ENCODE assay signal across 24 mouse cellular contexts in the genomic region with DNA sequence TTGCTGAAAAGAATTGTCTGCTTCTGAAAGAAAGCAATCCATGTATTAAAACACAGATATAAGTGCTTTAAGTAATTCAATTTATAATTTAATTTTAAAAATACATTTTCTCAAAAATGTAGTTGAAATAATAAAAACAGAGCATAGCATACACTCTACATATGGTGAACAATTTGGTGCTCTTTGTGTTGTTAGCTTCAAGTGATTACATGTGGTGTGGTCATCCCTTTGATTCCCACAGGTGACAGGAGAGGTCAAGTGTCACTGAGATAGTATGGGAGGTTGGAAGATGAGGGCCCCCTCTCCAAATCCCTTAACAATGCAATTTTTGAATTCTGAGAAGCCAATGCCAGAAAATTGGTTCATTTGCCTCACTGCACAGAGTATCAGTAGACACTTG.
DNase-seq lines count a peak whose midpoint lies in the region; ATAC-seq and TF ChIP-seq lines count a peak whose summit lies in the region.
"Had no signal": no experiment of that assay in that cellular context is flagged by ENCODE, and none has a peak within 500 bp of the region (broad histone marks: within the 10 kb centered on the region; RNA-seq: fewer than 3 reads in every experiment).

No protein-coding gene starts in this region.

- DNase-seq in hindbrain, embryonic 11.5 days (ENCODE audit: low spot score) = no peak
- no peak for DNase-seq in hindbrain, postnatal 0 days (ENCODE audit: low spot score)
- DNase-seq in hindbrain, embryonic 10.5 days (ENCODE audit: low spot score) = no peak
- DNase-seq: adrenal gland, adult 8-10 months; adrenal gland, postnatal 14 days; adrenal gland, postnatal 36 days; B cell, adult 2 months; cerebellum, adult 11-12 months; cerebellum, adult 2 months; cerebellum, adult 9-10 months; cerebellum, postnatal 10 days; cerebellum, postnatal 25 days had no signal

- H3K27me3 ChIP-seq in hindbrain, embryonic 11.5 days (ENCODE audit: control insufficient read depth, insufficient read depth, low read length) = no peaks in the 10 kb centered on the region
- H3K27me3 ChIP-seq in hindbrain, embryonic 13.5 days = no peaks in the 10 kb centered on the region
- no peaks in the 10 kb centered on the region for H3K27me3 ChIP-seq in hindbrain, postnatal 0 days (ENCODE audit: insufficient read depth, low read length)
- H3K27me3 ChIP-seq in hindbrain, embryonic 10.5 days (ENCODE audit: insufficient read depth, poor library complexity, severe bottlenecking) = no peaks in the 10 kb centered on the region
- no peaks in the 10 kb centered on the region for H3K27me3 ChIP-seq in neural tube, embryonic 13.5 days
- H3K27me3 ChIP-seq in neural tube, embryonic 15.5 days (replicated peaks) = no peaks in the 10 kb centered on the region
- H3K27me3 ChIP-seq: CH12.LX; embryonic facial prominence, embryonic 12.5 days; forebrain, embryonic 13.5 days; forebrain, embryonic 15.5 days had no signal

- H3K4me2 ChIP-seq in hindbrain, embryonic 11.5 days (replicated peaks; ENCODE audit: low read depth, low read length) = no peak overlapping the region
- no peak overlapping the region for H3K4me2 ChIP-seq in hindbrain, embryonic 13.5 days
- H3K4me2 ChIP-seq in hindbrain, postnatal 0 days (ENCODE audit: low read depth, low read length) = no peak overlapping the region
- H3K4me2 ChIP-seq in neural tube, embryonic 13.5 days = no peak overlapping the region
- no peak overlapping the region for H3K4me2 ChIP-seq in neural tube, embryonic 15.5 days
- H3K4me2 ChIP-seq: embryonic facial prominence, embryonic 12.5 days; forebrain, embryonic 13.5 days; forebrain, embryonic 15.5 days had no signal

- H3K4me3 ChIP-seq in hindbrain, embryonic 11.5 days (ENCODE audit: low read depth, low read length) = no peak overlapping the region
- no peak overlapping the region for H3K4me3 ChIP-seq in hindbrain, embryonic 13.5 days
- H3K4me3 ChIP-seq in hindbrain, postnatal 0 days (ENCODE audit: low read length) = no peak overlapping the region
- H3K4me3 ChIP-seq in hindbrain, embryonic 10.5 days = no peak overlapping the region
- no peak overlapping the region for H3K4me3 ChIP-seq in neural tube, embryonic 13.5 days
- H3K4me3 ChIP-seq in neural tube, embryonic 15.5 days (replicated peaks) = no peak overlapping the region
- H3K4me3 ChIP-seq: embryonic facial prominence, embryonic 10.5 days; embryonic facial prominence, embryonic 12.5 days; forebrain, embryonic 13.5 days; forebrain, embryonic 15.5 days had no signal

- H3K9ac ChIP-seq in hindbrain, embryonic 11.5 days (ENCODE audit: low read depth, low read length) = no peak overlapping the region
- no peak overlapping the region for H3K9ac ChIP-seq in hindbrain, embryonic 13.5 days
- H3K9ac ChIP-seq in hindbrain, postnatal 0 days (replicated peaks; ENCODE audit: low read length) = no peak overlapping the region
- no peak overlapping the region for H3K9ac ChIP-seq in neural tube, embryonic 13.5 days
- H3K9ac ChIP-seq in neural tube, embryonic 15.5 days (replicated peaks) = no peak overlapping the region
- H3K9ac ChIP-seq: embryonic facial prominence, embryonic 12.5 days; forebrain, embryonic 13.5 days; forebrain, embryonic 15.5 days had no signal

- no peak for TF ChIP-seq CTCF in hindbrain, postnatal 0 days (IDR thresholded peaks at IDR 0.05; ENCODE audit: low read depth)

- no peaks in the 10 kb centered on the region for H3K9me3 ChIP-seq in hindbrain, embryonic 11.5 days (ENCODE audit: control insufficient read depth, low read length)
- no peaks in the 10 kb centered on the region for H3K9me3 ChIP-seq in hindbrain, embryonic 13.5 days
- no peaks in the 10 kb centered on the region for H3K9me3 ChIP-seq in hindbrain, postnatal 0 days (ENCODE audit: low read length)
- H3K9me3 ChIP-seq in hindbrain, embryonic 10.5 days = no peaks in the 10 kb centered on the region
- no peaks in the 10 kb centered on the region for H3K9me3 ChIP-seq in neural tube, embryonic 13.5 days
- no peaks in the 10 kb centered on the region for H3K9me3 ChIP-seq in neural tube, embryonic 15.5 days (replicated peaks)
- H3K9me3 ChIP-seq: embryonic facial prominence, embryonic 10.5 days; embryonic facial prominence, embryonic 12.5 days; forebrain, embryonic 13.5 days; forebrain, embryonic 15.5 days had no signal

- H3K36me3 ChIP-seq in hindbrain, embryonic 11.5 days (ENCODE audit: control insufficient read depth, insufficient read depth, low read length) = no peaks in the 10 kb centered on the region
- no peaks in the 10 kb centered on the region for H3K36me3 ChIP-seq in hindbrain, embryonic 13.5 days
- H3K36me3 ChIP-seq in hindbrain, postnatal 0 days (ENCODE audit: insufficient read depth, low read length) = no peaks in the 10 kb centered on the region
- H3K36me3 ChIP-seq in hindbrain, embryonic 10.5 days = no peaks in the 10 kb centered on the region
- no peaks in the 10 kb centered on the region for H3K36me3 ChIP-seq in neural tube, embryonic 13.5 days
- H3K36me3 ChIP-seq in neural tube, embryonic 15.5 days = no peaks in the 10 kb centered on the region
- H3K36me3 ChIP-seq: embryonic facial prominence, embryonic 10.5 days; embryonic facial prominence, embryonic 12.5 days; forebrain, embryonic 15.5 days; G1E had no signal

- no peaks in the 10 kb centered on the region for H3K4me1 ChIP-seq in hindbrain, embryonic 11.5 days (replicated peaks; ENCODE audit: control insufficient read depth, insufficient read depth, low read length)
- H3K4me1 ChIP-seq in hindbrain, embryonic 13.5 days (replicated peaks) = peaks cover 3% of the 10 kb centered on the region; the same call in 1 of the 2 replicates
- no peaks in the 10 kb centered on the region for H3K4me1 ChIP-seq in hindbrain, postnatal 0 days (ENCODE audit: insufficient read depth, low read length)
- H3K4me1 ChIP-seq in hindbrain, embryonic 10.5 days (replicated peaks) = 0 out of 2 replicates have a peak, but pooled peaks cover 4% of the 10 kb centered on the region
- 0 out of 2 replicates have a peak, but pooled peaks cover 3% of the 10 kb centered on the region for H3K4me1 ChIP-seq in neural tube, embryonic 13.5 days (replicated peaks)
- H3K4me1 ChIP-seq in neural tube, embryonic 15.5 days = no peaks in the 10 kb centered on the region
- H3K4me1 ChIP-seq: forebrain, embryonic 13.5 days; forebrain, embryonic 15.5 days had no signal

- H3K27ac ChIP-seq in hindbrain, embryonic 11.5 days (ENCODE audit: low read depth, low read length) = no peak overlapping the region
- H3K27ac ChIP-seq in hindbrain, embryonic 13.5 days = no peak overlapping the region
- no peak overlapping the region for H3K27ac ChIP-seq in hindbrain, postnatal 0 days
- no peak overlapping the region for H3K27ac ChIP-seq in hindbrain, embryonic 10.5 days
- 0 out of 2 replicates have a peak overlapping the region, but pooled peaks have one; percentile 23 for H3K27ac ChIP-seq in neural tube, embryonic 13.5 days (replicated peaks)
- H3K27ac ChIP-seq in neural tube, embryonic 15.5 days (replicated peaks) = no peak overlapping the region
- H3K27ac ChIP-seq: embryonic facial prominence, embryonic 10.5 days; embryonic facial prominence, embryonic 12.5 days; forebrain, embryonic 13.5 days; forebrain, embryonic 15.5 days had no signal

- peak; percentile 56; the same call in 1 of the 2 replicates for ATAC-seq in hindbrain, embryonic 11.5 days (ENCODE audit: low FRiP score)
- no peak for ATAC-seq in hindbrain, embryonic 13.5 days (ENCODE audit: low FRiP score)
- 0 out of 2 replicates have a peak, but pooled peaks have one; percentile 18 for ATAC-seq in hindbrain, postnatal 0 days
- no peak for ATAC-seq in neural tube, embryonic 13.5 days (ENCODE audit: low read depth)
- ATAC-seq in neural tube, embryonic 15.5 days (ENCODE audit: low FRiP score) = no peak; the same call in 1 of the 2 replicates
- ATAC-seq: activated CD4-positive, CD25-positive, alpha-beta regulatory T cell, adult 4 months; CD4-positive, CD25-positive, alpha-beta regulatory T cell, adult 4 months; forebrain, embryonic 15.5 days; Patski had no signal

Comparison
In these comparisons a context has a peak if more than half of its experiments do, and no peak if none do; other contexts are left out.
1. ATAC-seq: peak in hindbrain, embryonic 11.5 days (single experiment) and hindbrain, postnatal 0 days (single experiment); none in hindbrain, embryonic 13.5 days (single experiment), neural tube, embryonic 13.5 days (single experiment) and neural tube, embryonic 15.5 days (single experiment).